Comparison of ENCODE assay signal across 12 mouse cellular contexts in the genomic region with DNA sequence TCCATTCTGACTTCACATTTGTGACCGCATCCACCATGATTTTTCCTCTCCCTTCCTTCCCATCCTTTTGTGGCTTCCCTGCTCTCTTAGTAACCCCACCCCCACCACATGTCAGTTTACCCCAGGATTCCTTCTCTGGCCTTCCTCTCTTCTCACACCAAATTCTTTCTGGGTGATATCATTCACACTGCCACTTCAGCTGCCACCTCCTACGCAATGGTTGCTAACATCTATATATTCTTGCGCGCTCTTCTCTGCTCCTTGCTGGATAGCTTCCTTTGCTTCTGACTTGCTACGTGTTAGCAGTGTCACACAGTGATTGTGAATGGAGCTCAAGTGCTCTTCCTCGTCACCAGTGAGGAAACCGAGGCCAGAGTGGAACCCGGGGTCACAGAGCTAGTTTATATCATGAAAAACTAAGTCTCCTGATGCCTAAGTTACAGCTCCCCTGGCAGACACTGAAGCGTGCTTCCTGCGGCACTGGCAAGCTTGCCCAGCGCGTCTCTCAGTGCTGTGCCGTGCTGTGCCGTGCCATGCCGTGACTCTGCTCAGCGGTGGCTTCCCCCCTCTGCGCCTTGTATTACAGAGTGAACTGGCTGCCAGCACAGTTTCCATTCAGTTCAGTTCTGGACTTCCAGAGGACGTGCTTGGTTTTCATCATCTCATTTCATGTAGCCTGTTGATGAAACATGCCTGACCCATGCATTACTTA.
DNase-seq lines count a peak whose midpoint lies in the region; ATAC-seq lines count a peak whose summit lies in the region.
"Had no signal": no experiment of that assay in that cellular context is flagged by ENCODE, and none has a peak within 500 bp of the region (broad histone marks: within the 10 kb centered on the region; RNA-seq: fewer than 3 reads in every experiment).

No protein-coding gene starts in this region.

- no peak overlapping the region for H3K4me3 ChIP-seq in kidney, embryonic 15.5 days (replicated peaks)
- H3K4me3 ChIP-seq: forebrain, embryonic 13.5 days; hindbrain, embryonic 12.5 days had no signal

- peak; percentile 69 for ATAC-seq in frontal cortex, adult (ENCODE audit: low TSS enrichment)
- no peak for ATAC-seq in kidney, embryonic 15.5 days (replicated peaks; ENCODE audit: low FRiP score)
- ATAC-seq: forebrain, embryonic 13.5 days had no signal

- 82% methylated on average over 18 of the region's 18 CpGs for WGBS in kidney, embryonic 15.5 days

- no peak overlapping the region for H3K9ac ChIP-seq in kidney, embryonic 15.5 days
- H3K9ac ChIP-seq: forebrain, embryonic 13.5 days; hindbrain, embryonic 12.5 days had no signal

- no peak for DNase-seq in frontal cortex, postnatal 25 days (ENCODE audit: low spot score in 2 of 2)
- no peak for DNase-seq in kidney, postnatal 4 days
- peak; percentile 68 for DNase-seq in 3T3-L1 (ENCODE audit: low read depth, low spot score)
- DNase-seq in R1 (ENCODE audit: low read depth, low spot score) = peak; percentile 35
- DNase-seq in ovary, postnatal 10 days (ENCODE audit: low spot score) = no peak
- DNase-seq: kidney, adult 11 months; liver; thymus, postnatal 14 days had no signal

- H3K27ac ChIP-seq in kidney, embryonic 15.5 days = 0 out of 2 replicates have a peak overlapping the region, but pooled peaks have one; percentile 22
- H3K27ac ChIP-seq: forebrain, embryonic 13.5 days; hindbrain, embryonic 12.5 days had no signal

- peaks cover 37% of the 10 kb centered on the region for H3K4me1 ChIP-seq in kidney, embryonic 15.5 days

- no peak overlapping the region for H3K4me2 ChIP-seq in kidney, embryonic 15.5 days
- H3K4me2 ChIP-seq: forebrain, embryonic 13.5 days; hindbrain, embryonic 12.5 days had no signal

- no peaks in the 10 kb centered on the region for H3K27me3 ChIP-seq in kidney, embryonic 15.5 days
- H3K27me3 ChIP-seq: forebrain, embryonic 13.5 days; hindbrain, embryonic 12.5 days had no signal

- no peaks in the 10 kb centered on the region for H3K9me3 ChIP-seq in kidney, embryonic 15.5 days (replicated peaks)
- H3K9me3 ChIP-seq: forebrain, embryonic 13.5 days; hindbrain, embryonic 12.5 days had no signal

- H3K36me3 ChIP-seq in kidney, embryonic 15.5 days = no peaks in the 10 kb centered on the region
- H3K36me3 ChIP-seq: hindbrain, embryonic 12.5 days had no signal

Comparison
In these comparisons a context has a peak if more than half of its experiments do, and no peak if none do; other contexts are left out.
1. DNase-seq: peak in 3T3-L1 (single experiment) and R1 (single experiment); none in frontal cortex, postnatal 25 days (0 of 2), kidney, postnatal 4 days (0 of 2) and ovary, postnatal 10 days (single experiment).